Mouse (Mus musculus): ENCODE results near the gene Apbb2. TPM values are rescaled to one million over a fixed set of nuclear protein-coding genes. Genes with fewer than 3 reads are reported as not detected.

Gene Apbb2
- total RNA-seq, 1 experiment from 2014 or later: 0.29 TPM

DNA sequence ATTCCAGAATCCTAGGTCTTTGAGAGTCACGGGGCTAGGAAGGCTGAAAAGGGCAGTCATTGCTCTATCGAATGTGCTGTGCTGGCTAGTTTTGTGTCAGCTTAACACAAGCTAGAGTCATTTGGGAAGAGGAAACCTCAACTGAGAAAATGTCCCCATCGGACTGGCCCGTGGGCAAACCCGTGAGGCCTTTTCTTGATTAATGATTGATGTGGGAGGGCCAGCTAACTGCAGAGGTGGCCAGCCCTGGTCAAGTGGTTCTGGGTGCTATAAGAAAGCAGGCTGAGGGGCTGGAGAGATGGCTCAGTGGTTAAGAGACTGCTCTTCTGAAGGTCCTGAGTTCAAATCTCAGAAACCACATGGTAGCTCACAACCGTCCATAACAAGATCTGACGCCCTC is 212.2 kb downstream of the Apbb2 start:
- ATAC-seq (replicated peaks; ENCODE audit: insufficient number of reproducible peaks, low FRiP score, low TSS enrichment, poor library complexity, severe bottlenecking): no peak

DNA sequence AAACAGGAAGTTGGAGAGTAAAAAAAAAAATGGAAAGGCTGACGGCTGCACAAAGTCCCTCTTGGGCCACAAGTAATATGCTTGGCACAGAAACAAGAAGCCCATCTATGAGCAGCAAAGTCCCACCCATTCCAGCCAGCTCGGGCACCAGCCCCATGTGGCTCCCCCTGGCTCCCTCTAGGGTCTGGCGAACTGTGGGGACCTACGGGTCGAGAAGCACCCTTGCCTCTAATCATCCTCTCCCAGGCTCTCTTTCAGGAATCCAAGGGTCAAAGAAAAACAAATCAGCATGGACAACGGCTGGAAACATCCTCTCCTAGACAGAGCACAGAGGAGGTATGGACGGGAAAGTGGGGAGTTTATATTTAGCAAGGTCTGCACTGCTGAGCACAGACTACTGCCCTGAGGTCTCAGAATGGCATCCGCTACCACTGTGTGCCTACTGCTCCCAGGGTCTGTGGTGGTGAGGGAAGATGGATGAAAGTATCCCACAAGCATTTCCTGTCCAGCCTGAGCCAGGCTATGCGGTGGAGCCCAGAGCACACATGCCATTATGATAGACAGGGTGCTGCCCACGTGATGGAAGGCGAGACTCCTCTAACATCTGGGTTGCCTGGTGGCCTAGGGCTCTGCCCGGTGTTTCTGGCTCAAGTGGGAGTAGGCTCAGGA is 212.7 kb downstream of the Apbb2 start:
- ATAC-seq (replicated peaks; ENCODE audit: insufficient number of reproducible peaks, low FRiP score, low TSS enrichment, poor library complexity, severe bottlenecking): no peak

DNA sequence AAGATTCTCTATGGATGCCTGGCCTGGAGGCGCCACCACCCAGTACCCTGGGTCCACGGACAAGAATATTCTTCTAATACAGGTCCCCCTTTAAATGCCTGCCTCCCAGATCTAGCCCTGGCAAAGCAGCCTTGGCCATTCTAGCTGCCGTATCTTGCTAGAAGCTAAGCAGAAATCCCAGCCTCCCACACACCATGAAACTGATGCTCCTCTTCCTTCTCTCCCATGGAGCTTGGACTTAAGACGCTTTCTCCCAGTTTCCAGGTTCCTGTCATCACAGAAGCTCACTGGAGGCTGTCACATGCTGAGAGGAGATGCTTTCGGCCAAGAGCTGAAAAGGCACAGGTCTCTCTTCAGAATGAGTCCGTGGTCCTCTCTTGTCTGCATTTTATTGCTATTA is 213.3 kb downstream of the Apbb2 start:
- no peak for ATAC-seq (replicated peaks; ENCODE audit: insufficient number of reproducible peaks, low FRiP score, low TSS enrichment, poor library complexity, severe bottlenecking)

DNA sequence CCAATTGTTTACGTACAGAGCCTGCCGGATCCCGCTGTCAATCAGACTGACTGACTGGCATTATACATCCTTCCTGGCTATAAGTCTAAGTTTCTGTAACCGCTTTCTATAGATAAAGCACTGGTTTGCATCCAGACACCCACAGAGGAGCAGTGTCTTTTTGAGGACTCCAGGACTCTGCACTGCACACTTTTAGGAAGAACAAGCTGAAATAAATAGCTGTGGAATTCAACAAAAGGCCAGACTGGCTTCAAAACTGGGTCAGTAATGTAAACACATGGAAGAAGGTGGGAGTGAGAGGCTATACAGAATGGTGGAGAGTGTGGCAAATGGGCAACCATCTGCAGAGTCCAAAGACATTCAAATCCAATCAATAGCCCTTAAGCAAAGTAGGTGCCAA is 218.0 kb downstream of the Apbb2 start:
- no peak for ATAC-seq (replicated peaks; ENCODE audit: insufficient number of reproducible peaks, low FRiP score, low TSS enrichment, poor library complexity, severe bottlenecking)

DNA sequence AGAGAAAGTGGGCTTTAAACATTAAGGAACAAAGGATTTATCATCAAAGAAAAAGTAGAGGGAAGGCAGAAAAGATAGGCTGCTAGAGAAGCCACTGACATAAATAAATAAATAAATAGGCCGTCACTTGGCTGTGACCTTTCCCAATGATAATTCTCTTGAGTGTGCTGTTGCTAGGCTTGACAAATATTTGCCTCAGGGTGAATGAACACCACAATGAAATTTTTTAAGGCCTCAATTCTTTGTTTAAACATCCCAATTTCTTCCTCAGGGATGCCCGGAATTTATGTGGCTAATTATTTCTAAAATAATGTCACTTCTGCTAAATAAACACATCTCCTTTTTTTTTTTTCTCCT is 219.3 kb downstream of the Apbb2 start:
- no peak for ATAC-seq (replicated peaks; ENCODE audit: insufficient number of reproducible peaks, low FRiP score, low TSS enrichment, poor library complexity, severe bottlenecking)

DNA sequence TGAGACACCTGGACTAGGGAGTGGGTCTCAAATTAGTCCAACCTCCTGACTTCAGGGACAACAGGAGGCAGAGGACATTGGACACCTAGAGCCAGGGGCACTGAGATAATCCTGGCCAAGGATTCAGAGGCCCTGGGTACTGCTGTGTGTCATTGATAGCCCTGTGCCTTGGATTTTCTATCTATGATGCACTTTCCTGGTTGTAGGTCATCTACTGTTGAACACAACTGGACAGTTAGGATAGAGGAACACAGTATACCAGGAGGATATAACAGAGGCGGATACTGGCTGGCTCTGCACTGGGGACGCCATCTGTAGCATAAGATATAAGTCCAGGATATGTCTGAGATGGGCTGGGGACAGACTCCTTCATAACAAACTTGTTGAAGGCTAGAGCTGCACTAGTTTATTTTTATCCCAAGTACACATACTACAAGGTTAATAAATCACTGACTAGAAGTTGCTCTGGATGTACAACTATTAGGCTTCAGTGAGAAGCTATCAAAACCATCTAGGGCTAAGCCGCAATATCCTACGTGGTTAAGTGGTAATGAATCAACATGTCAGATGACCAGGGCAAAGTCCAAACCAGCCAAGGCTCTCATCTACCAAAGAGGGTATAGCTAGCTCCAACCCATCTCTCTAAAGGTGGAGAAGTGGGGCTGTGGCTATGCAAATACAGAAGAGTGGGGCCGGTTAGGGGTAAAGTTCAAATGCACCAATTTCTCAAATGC is 219.9 kb downstream of the Apbb2 start:
- ATAC-seq (replicated peaks; ENCODE audit: insufficient number of reproducible peaks, low FRiP score, low TSS enrichment, poor library complexity, severe bottlenecking): no peak

DNA sequence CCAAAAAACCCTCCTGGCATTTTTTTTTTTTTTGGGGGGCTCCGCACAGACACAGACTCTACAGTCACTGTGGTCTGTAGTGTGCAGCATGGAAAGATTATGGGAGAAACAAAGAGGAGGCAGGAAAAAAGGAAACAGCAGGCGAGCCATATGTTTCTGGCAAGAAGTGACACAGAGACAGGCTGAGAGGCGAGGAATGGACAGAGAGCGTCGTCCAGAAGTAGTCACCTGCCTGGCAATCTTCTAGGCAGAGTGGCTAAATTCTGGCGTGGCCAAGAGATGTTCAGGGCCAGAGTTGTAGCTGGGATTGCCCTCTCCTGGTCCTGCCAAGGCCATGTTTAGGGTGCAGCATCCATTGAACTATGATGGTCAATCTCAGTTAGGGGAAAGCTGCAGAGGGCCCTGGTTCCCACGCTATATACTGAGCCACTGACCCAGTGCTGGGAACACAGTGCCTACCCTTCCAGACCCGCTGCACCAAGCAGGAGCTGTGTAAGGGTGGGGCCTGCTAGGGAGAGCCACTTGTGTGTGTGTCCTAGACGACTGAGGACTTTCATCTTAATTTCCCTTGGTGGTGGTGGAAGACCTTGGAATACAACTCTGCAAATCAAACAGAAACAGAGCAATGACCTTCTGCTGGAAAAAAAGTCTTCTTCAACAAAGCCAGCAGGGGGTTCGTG is 224.7 kb downstream of the Apbb2 start:
- ATAC-seq (replicated peaks; ENCODE audit: insufficient number of reproducible peaks, low FRiP score, low TSS enrichment, poor library complexity, severe bottlenecking): no peak

DNA sequence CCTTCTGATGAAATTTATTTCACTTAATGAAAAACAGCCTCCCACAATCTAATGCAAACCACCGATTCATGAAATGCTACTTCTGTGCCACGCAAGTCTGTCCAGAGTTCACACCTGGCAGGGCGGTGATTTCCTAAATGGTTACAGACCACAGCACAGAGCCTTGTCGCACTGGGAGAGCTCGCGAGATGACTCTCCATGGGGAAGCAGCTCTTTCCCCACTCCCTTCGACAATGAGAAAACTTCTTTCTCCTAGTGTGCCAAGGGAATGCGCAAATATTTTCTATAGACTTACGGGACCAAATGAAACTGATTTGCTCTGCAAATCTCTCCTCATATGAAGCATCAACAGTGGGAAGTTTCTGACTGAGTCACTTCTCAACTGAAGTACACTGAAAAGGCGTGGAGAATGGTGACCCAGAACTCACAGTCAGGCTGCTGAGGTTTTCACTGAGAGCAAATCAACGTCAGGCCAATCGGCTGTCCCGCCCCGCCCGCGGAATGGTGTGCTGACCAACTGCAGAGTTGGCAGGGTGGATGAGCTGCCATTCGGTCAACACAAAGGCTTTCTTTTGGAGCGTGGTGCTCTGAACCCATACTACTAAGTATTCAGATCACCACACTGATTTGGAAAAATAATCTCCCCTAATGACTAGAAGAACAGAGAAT is 225.6 kb downstream of the Apbb2 start:
- ATAC-seq (replicated peaks; ENCODE audit: insufficient number of reproducible peaks, low FRiP score, low TSS enrichment, poor library complexity, severe bottlenecking): no peak

DNA sequence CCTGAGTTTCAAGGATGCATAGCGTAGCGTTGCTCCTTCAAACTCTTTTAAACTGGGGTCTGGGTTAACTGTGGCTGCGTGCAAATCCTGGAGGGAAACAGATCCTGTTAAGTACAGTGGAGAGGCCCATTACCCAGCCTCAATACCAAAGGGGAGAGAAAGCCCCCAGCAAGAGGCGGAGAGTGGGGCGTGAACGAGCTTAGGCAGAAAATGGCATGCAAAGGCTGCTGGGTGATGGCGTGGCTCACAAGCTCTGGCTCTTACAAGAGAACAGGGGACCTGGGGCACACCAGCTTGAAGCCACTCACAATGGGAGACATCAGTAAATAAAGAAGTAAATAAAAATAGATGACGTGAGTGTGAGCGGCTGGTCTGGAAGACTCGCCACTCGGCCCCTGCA is 226.8 kb downstream of the Apbb2 start:
- no peak for ATAC-seq (replicated peaks; ENCODE audit: insufficient number of reproducible peaks, low FRiP score, low TSS enrichment, poor library complexity, severe bottlenecking)

DNA sequence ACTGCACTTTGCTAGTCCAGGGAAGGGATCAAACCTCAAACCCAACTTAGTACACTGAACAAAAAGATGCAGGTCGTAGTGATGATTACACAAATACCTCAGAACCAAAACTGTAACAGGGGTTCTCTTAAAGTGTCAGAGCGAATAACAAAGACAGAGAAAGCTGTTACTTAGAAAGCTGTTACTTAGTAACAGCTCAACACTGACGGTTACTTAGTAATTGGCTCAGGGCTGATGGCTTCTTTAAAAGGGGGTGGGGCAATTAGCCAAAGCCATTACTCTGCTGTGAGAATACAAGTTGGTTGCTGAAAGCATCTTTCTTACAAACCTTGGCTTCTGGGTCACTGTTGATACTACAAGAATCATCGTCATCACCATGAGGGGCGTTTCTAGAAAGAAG is 227.3 kb downstream of the Apbb2 start:
- ATAC-seq (replicated peaks; ENCODE audit: insufficient number of reproducible peaks, low FRiP score, low TSS enrichment, poor library complexity, severe bottlenecking): no peak

DNA sequence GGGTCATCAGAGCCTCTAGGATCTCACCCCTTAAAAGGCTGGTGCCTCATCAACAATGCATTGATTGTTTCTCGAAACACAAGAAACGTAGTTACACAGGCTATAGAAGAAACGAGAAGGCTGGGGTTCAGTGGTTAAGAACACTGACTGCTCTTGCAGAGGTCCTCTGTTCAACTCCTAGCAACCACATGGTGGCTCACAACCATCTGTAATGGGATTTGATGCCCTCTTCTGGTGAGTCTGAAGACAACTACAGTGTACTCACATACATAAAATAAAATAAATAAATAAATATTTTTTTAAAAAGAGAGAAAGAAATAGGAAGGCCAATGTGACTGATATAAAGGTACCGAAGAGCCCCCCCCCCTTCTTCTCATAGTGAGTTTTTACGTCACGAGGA is 228.0 kb downstream of the Apbb2 start:
- no peak for ATAC-seq (replicated peaks; ENCODE audit: insufficient number of reproducible peaks, low FRiP score, low TSS enrichment, poor library complexity, severe bottlenecking)

DNA sequence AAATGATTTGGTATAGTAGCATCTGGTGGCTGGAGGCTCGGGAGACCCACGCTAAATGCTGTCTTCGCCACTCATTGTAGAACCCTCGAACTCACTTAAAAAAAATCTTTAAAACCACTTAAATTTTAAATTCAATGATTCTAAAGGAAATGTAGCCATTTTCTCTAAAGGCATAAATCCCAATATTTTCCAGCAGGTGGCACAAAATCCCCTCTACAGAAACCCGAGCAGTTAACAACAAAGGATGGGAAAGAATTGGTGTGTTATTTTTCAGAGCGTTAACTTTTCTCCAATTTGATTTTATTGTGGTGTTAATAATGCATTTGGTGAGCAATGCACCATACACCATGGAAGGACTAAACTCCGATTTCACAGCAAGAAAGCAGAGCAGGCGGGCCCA is 231.1 kb downstream of the Apbb2 start:
- ATAC-seq (replicated peaks; ENCODE audit: insufficient number of reproducible peaks, low FRiP score, low TSS enrichment, poor library complexity, severe bottlenecking): no peak

DNA sequence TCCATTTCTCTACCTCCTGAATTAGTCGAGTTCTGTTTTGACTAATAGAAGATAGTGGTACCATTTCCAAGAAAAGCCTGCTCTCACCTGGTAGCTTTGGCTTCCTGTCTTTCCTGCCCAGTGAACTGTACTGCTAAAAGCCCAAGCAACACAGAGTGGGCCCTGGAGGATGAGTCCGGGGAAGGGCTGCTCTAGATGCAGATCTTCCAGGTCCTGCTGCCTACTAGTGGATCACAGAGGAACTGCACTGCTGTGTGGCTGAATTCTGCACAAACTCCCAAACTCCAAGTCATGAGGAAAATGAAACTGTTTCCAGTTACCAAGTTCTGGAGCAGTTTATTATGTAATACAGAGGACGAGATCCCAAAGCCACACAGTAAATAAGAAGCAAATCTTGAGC is 232.9 kb downstream of the Apbb2 start:
- 0 out of 2 replicates have a peak, but pooled peaks have one; percentile 47 for ATAC-seq (replicated peaks; ENCODE audit: insufficient number of reproducible peaks, low FRiP score, low TSS enrichment, poor library complexity, severe bottlenecking)

DNA sequence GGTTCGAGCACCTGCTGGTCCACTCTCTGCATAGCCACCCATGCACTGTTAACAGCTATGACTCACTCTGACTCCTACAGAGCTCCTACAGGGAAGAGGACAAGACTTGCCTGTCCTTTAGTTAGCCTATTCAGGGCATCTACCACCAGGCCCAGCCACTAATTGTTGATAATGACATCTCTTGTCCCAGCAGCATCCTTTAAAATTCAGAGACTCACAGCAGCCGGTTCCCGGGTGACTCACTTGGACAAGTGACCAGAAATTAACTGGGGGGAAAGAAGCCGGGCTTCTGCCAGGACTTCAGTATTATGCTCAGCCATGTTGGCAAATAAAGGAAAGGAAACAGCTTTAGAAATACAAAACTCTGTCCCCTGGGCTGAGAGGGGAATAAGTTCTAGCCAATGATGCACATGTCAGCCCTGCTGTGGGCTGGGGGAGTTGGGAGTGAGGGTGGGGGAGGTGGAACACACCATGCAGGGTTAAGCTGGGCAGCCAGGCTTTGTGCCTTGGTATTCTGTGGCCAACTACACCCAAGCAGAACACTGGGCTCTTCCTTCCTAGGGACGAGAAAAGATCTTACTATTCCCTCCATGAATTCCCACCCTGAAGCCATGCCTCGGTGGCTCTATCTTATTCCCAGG is 233.7 kb downstream of the Apbb2 start:
- ATAC-seq (replicated peaks; ENCODE audit: insufficient number of reproducible peaks, low FRiP score, low TSS enrichment, poor library complexity, severe bottlenecking): no peak

DNA sequence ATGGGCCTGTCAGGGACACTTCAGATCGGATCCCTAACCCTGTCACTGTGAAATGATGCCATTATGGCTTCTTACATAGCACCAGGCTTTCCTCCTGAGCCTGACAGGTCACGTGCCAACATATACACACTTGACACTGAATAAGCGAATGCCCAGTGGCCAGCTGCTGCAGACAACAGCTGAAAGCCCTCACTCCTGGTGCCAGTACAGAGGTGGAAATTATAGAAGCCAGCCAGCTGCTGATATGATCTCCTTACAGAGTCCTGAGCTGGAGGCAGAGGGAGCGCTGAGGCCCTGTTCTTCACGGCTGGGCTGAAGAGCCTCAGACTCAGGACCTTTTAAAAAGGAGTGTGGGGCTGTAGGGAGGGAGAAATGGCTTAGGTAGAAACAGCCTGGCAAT is 234.5 kb downstream of the Apbb2 start:
- no peak for ATAC-seq (replicated peaks; ENCODE audit: insufficient number of reproducible peaks, low FRiP score, low TSS enrichment, poor library complexity, severe bottlenecking)

DNA sequence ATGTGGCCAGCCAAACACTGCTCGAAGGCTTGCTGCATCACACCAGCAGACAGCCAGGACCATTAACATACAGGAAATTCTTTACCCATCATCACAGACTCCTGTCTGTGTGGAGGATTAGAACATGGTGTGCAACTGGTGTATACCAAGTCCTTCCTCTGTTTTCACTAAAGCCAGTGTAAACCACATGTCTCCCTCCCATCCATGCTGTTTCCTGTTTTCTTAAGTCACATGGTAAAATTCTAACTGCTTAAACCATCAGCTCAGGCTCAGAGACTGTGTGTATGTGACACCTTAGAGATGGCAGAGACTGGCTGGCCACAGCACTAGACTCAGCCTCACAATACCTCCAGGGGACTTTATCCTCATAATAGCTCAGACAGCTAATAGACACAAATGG is 236.5 kb downstream of the Apbb2 start:
- no peak for ATAC-seq (replicated peaks; ENCODE audit: insufficient number of reproducible peaks, low FRiP score, low TSS enrichment, poor library complexity, severe bottlenecking)

DNA sequence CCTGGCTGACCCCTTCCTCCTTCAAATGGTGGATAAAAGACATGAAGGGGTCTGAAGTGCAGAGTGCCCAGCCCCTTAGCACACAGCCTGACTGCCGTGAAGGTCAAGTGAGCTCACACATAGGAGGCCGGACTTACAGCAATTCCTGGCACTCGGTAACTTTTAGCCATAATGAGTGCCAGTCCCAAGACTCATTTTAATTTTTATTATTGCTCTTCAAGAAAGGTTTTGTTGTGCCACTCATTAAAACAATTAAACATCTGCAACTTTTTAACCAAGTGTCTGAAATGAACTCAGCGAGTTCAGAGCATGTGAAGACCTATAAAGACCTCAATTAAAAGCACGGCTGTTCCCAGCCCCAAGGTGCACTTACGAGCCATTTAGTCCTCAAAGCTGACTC is 239.6 kb downstream of the Apbb2 start:
- ATAC-seq (replicated peaks; ENCODE audit: insufficient number of reproducible peaks, low FRiP score, low TSS enrichment, poor library complexity, severe bottlenecking): no peak

DNA sequence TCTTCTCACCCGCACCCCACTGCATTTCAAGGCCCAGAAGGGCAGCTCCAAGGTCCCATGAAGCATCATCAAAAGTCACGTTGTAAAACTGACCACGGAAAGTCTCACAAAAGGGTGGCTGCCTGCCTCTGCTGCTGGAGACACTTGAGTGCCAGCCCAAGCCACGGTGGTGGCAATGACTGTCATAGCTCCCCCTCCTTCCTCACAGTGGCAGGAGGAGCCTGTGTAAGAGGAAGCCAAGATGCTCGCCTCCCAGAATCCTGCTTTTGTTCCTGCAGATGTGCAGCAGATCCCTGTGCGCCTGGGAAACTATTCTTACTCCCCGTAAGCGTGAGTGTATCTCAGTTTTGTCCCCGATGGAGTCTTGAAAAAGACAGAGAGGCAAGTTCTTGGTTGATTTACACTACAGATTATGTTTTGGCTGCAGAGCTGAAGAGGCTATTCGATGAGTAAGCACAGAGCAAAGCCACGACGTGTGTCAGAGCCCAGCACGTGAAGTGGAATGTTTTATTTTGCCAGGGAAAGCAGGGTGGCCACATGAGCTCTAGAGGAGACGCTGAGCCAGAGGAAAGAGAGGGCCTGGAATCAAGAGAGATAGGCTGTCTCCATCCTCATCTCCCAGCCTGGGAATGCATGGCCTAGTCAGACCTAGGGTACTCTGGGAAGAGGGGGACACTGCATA is 241.9 kb downstream of the Apbb2 start:
- no peak for ATAC-seq (replicated peaks; ENCODE audit: insufficient number of reproducible peaks, low FRiP score, low TSS enrichment, poor library complexity, severe bottlenecking)

DNA sequence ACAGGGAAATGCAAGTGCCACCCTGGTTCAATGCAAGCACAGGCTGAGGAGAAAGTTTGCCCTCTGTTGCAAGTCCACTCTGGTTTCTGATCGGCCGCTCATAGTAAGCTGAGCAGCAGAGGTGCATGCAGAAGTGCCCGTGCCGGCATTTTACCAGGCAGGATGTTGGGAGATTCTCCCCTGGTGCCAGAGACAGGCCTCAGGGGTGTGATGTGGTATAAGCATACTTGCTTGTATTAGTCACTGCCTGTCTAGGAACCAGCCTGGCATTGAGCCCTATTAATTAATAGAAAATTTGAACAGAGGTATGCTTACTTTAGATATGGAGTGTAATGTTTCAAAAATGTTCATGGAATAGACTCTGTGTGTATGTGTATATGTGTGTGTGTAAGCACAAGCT is 244.2 kb downstream of the Apbb2 start:
- ATAC-seq (replicated peaks; ENCODE audit: insufficient number of reproducible peaks, low FRiP score, low TSS enrichment, poor library complexity, severe bottlenecking): no peak
